Comparison of ENCODE assay signal across 9 mouse cellular contexts in genomic region chr12:81630520-81630914, GRCm38 (mm10). TPM values are rescaled to one million over a fixed set of nuclear protein-coding genes. Genes with fewer than 3 reads are reported as not detected.
DNase-seq lines count a peak whose midpoint lies in the region; ATAC-seq and TF ChIP-seq lines count a peak whose summit lies in the region.
"Had no signal": no experiment of that assay in that cellular context is flagged by ENCODE, and none has a peak within 500 bp of the region (broad histone marks: within the 10 kb centered on the region; RNA-seq: fewer than 3 reads in every experiment).

No protein-coding gene starts in this region.

- H3K9ac ChIP-seq in kidney, embryonic 14.5 days (ENCODE audit: low read depth, low read length) = no peak overlapping the region; the same call in 1 of the 2 replicates
- no peak overlapping the region for H3K9ac ChIP-seq in embryonic facial prominence, embryonic 12.5 days
- H3K9ac ChIP-seq in liver, postnatal 0 days (replicated peaks) = no peak overlapping the region

- peaks cover 6% of the 10 kb centered on the region; the same call in 1 of the 2 replicates for H3K4me1 ChIP-seq in kidney, embryonic 14.5 days (ENCODE audit: control insufficient read depth, insufficient read depth, low read length)
- peaks cover 3% of the 10 kb centered on the region for H3K4me1 ChIP-seq in embryonic facial prominence, embryonic 12.5 days
- H3K4me1 ChIP-seq in heart, embryonic 10.5 days = peaks cover 17% of the 10 kb centered on the region
- peaks cover 5% of the 10 kb centered on the region; the same call in 1 of the 2 replicates for H3K4me1 ChIP-seq in liver, postnatal 0 days (ENCODE audit: insufficient read depth)

- no peak for DNase-seq in kidney, adult 9 months
- DNase-seq in heart, embryonic 10.5 days (ENCODE audit: low spot score) = no peak
- DNase-seq in layer of hippocampus, adult 2 months (ENCODE audit: low spot score in 2 of 2) = peak; percentile 38 to 39
- DNase-seq in liver, postnatal 0 days = peak; percentile 14
- DNase-seq in right cerebral cortex, adult 18-20 months = peak; percentile 73

- no peaks in the 10 kb centered on the region for H3K36me3 ChIP-seq in kidney, embryonic 14.5 days (ENCODE audit: control insufficient read depth, insufficient read depth, low read length)
- no peaks in the 10 kb centered on the region for H3K36me3 ChIP-seq in embryonic facial prominence, embryonic 12.5 days
- H3K36me3 ChIP-seq in heart, embryonic 10.5 days = no peaks in the 10 kb centered on the region
- no peaks in the 10 kb centered on the region for H3K36me3 ChIP-seq in liver, postnatal 0 days (replicated peaks; ENCODE audit: insufficient read depth, low read length)

- under 1% methylated on average over 16 of the region's 16 CpGs for WGBS in kidney, embryonic 14.5 days
- WGBS in embryonic facial prominence, embryonic 12.5 days = 1% methylated on average over 16 of the region's 16 CpGs
- WGBS in heart, embryonic 10.5 days = 2% methylated on average over 16 of the region's 16 CpGs
- WGBS in liver, postnatal 0 days (ENCODE audit: insufficient replicate concordance) = 6% methylated on average over 16 of the region's 16 CpGs

- peaks cover 77% of the 10 kb centered on the region for H3K27me3 ChIP-seq in kidney, embryonic 14.5 days (ENCODE audit: control insufficient read depth, insufficient read depth, low read length)
- H3K27me3 ChIP-seq in embryonic facial prominence, embryonic 12.5 days = peaks cover 61% of the 10 kb centered on the region
- H3K27me3 ChIP-seq in heart, embryonic 10.5 days (ENCODE audit: insufficient read depth, poor library complexity, severe bottlenecking) = peaks cover 82% of the 10 kb centered on the region
- H3K27me3 ChIP-seq in liver, postnatal 0 days (ENCODE audit: insufficient read depth, low read length) = peaks cover 35% of the 10 kb centered on the region

- no peak for TF ChIP-seq EP300 in liver, postnatal 0 days (IDR thresholded peaks at IDR 0.05; ENCODE audit: low read depth)

- peak overlapping the region; percentile 98 for H3K4me2 ChIP-seq in kidney, embryonic 14.5 days (replicated peaks; ENCODE audit: low read depth, low read length)
- H3K4me2 ChIP-seq in embryonic facial prominence, embryonic 12.5 days (replicated peaks) = peak overlapping the region; percentile 98
- H3K4me2 ChIP-seq in liver, postnatal 0 days (ENCODE audit: low read depth, low read length) = peak overlapping the region; percentile 77

- H3K27ac ChIP-seq in kidney, embryonic 14.5 days (ENCODE audit: low read depth, low read length) = no peak overlapping the region
- H3K27ac ChIP-seq in embryonic facial prominence, embryonic 12.5 days = no peak overlapping the region
- 0 out of 2 replicates have a peak overlapping the region, but pooled peaks have one; percentile 80 for H3K27ac ChIP-seq in heart, embryonic 10.5 days
- peak overlapping the region; percentile 87; the same call in 1 of the 2 replicates for H3K27ac ChIP-seq in layer of hippocampus, adult 2 months
- H3K27ac ChIP-seq in liver, postnatal 0 days (ENCODE audit: low read depth) = no peak overlapping the region
- H3K27ac ChIP-seq: heart, adult 2 months had no signal

- H3K9me3 ChIP-seq in kidney, embryonic 14.5 days (ENCODE audit: control insufficient read depth, low read length) = no peaks in the 10 kb centered on the region
- no peaks in the 10 kb centered on the region for H3K9me3 ChIP-seq in embryonic facial prominence, embryonic 12.5 days
- H3K9me3 ChIP-seq in heart, embryonic 10.5 days = no peaks in the 10 kb centered on the region
- H3K9me3 ChIP-seq in liver, postnatal 0 days (ENCODE audit: low read length) = no peaks in the 10 kb centered on the region

- peak; percentile 69 for ATAC-seq in kidney, embryonic 14.5 days (ENCODE audit: low FRiP score, low TSS enrichment)
- ATAC-seq in embryonic facial prominence, embryonic 12.5 days (ENCODE audit: insufficient number of reproducible peaks, insufficient read depth, low FRiP score, low TSS enrichment) = no peak
- no peak for ATAC-seq in liver, postnatal 0 days
- ATAC-seq in megakaryocyte progenitor cell, adult 5-6 weeks (replicated peaks; ENCODE audit: poor library complexity) = no peak

- TF ChIP-seq CTCF in layer of hippocampus, adult 2 months (conservative IDR thresholded peaks at IDR 0.05) = no peak
- TF ChIP-seq CTCF in liver, postnatal 0 days (IDR thresholded peaks at IDR 0.05; ENCODE audit: low read depth) = no peak

- peak overlapping the region; percentile 59 for H3K4me3 ChIP-seq in kidney, embryonic 14.5 days (ENCODE audit: low read length)
- H3K4me3 ChIP-seq in embryonic facial prominence, embryonic 12.5 days = peak overlapping the region; percentile 58
- peak overlapping the region; percentile 75 for H3K4me3 ChIP-seq in heart, embryonic 10.5 days
- peak overlapping the region; percentile 78 for H3K4me3 ChIP-seq in layer of hippocampus, adult 2 months
- peak overlapping the region; percentile 46 for H3K4me3 ChIP-seq in liver, postnatal 0 days (ENCODE audit: low read depth, low read length)

RNA-seq across cellular contexts. Expression of gene Ttc9, which starts 0.5 kb away (rescaled TPM):
- polyA plus RNA-seq in kidney, embryonic 14.5 days (2014; fragmentation: Nextera tagmentation; extraction: Ambion mirVana) = 0.55 and 1.2 TPM in 2 replicates
- 2.8 and 3.0 TPM in 2 replicates for polyA plus RNA-seq in embryonic facial prominence, embryonic 12.5 days (2016; fragmentation: Nextera tagmentation; extraction: Ambion mirVana)
- 2.0 and 2.2 TPM in 2 replicates for polyA plus RNA-seq in heart, embryonic 10.5 days (2016; fragmentation: Nextera tagmentation; extraction: Ambion mirVana)
- 10 to 100 TPM; 37.3 to 38.0 TPM for total RNA-seq in layer of hippocampus, adult 2 months (2021)
- 0.11 TPM in 1 of 2 replicates, not detected in the other for polyA plus RNA-seq in liver, postnatal 0 days (2015; fragmentation: Nextera tagmentation; extraction: Ambion mirVana)
- not detected in 2 replicates for total RNA-seq in megakaryocyte progenitor cell, adult 5-6 weeks (2015)
- not detected in 2 replicates for total RNA-seq in megakaryocyte progenitor cell, adult 5-6 weeks (2017)

RNA-seq across cellular contexts. Expression of gene Med6, which starts 35.7 kb away (rescaled TPM):
- 72.3 and 95.9 TPM in 2 replicates for polyA plus RNA-seq in kidney, embryonic 14.5 days (2014; fragmentation: Nextera tagmentation; extraction: Ambion mirVana)
- polyA plus RNA-seq in embryonic facial prominence, embryonic 12.5 days (2016; fragmentation: Nextera tagmentation; extraction: Ambion mirVana) = 77.6 and 80.4 TPM in 2 replicates
- polyA plus RNA-seq in heart, embryonic 10.5 days (2016; fragmentation: Nextera tagmentation; extraction: Ambion mirVana) = 67.5 and 84.0 TPM in 2 replicates
- 10 to 100 TPM; 31.6 to 32.1 TPM for total RNA-seq in layer of hippocampus, adult 2 months (2021)
- polyA plus RNA-seq in liver, postnatal 0 days (2015; fragmentation: Nextera tagmentation; extraction: Ambion mirVana) = 22.8 and 24.9 TPM in 2 replicates
- 31.6 and 36.3 TPM in 2 replicates for total RNA-seq in megakaryocyte progenitor cell, adult 5-6 weeks (2015)
- total RNA-seq in megakaryocyte progenitor cell, adult 5-6 weeks (2017) = 61.1 and 75.2 TPM in 2 replicates

Comparison
In these comparisons a context has a peak if more than half of its experiments do, and no peak if none do; other contexts are left out.
1. H3K27ac ChIP-seq: peak in heart, embryonic 10.5 days (single experiment) and layer of hippocampus, adult 2 months (single experiment); none in kidney, embryonic 14.5 days (single experiment), embryonic facial prominence, embryonic 12.5 days (single experiment) and liver, postnatal 0 days (single experiment).
2. DNase-seq: peak in layer of hippocampus, adult 2 months (2 of 2), liver, postnatal 0 days (single experiment) and right cerebral cortex, adult 18-20 months (single experiment); none in kidney, adult 9 months (single experiment) and heart, embryonic 10.5 days (single experiment).
3. Peak in every context shown above with its lines, with median percentiles within 50 percentile points of each other: H3K4me2 ChIP-seq and H3K4me3 ChIP-seq.